Mouse (Mus musculus): ENCODE data around the gene Fyb.

DNA sequence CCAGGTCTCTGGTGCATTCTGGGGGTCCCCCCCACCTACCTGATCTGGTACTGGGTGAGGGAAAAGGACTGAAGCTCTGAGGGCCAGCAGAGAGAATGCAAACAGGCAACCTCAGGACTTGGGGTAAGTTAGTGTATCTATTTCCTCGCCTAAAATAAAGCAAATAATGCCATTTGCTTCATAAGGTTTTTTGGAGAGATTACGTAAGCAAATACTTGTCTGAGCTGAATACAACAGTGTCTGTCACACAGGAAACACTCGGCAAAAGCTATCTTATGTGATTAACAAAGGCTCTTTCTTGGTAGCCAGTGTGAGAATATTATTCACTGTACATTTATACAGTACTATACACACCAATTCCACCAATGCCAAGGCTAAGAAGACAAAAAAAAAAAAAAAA, 76.0 kb downstream of the Fyb start:
- TF ChIP-seq CEBPB (IDR thresholded peaks at IDR 0.05; ENCODE audit: low read depth) = no peak
- no peak for TF ChIP-seq CTCF (IDR thresholded peaks at IDR 0.05; ENCODE audit: control insufficient read depth, insufficient read depth, insufficient read length)
- TF ChIP-seq MAX (IDR thresholded peaks at IDR 0.05) = no peak
- TF ChIP-seq USF1 (IDR thresholded peaks at IDR 0.05; ENCODE audit: low read depth) = no peak
- TF ChIP-seq MYOD1 (IDR thresholded peaks at IDR 0.05; ENCODE audit: control insufficient read depth, insufficient read length, low read depth) = no peak
- TF ChIP-seq MYOG (IDR thresholded peaks at IDR 0.05; ENCODE audit: control insufficient read depth, extremely low read depth, insufficient read length) = no peak
